Mouse (Mus musculus) ZHBTc4 (cell line): Measurements from ENCODE around the gene Pate4.
A peak's percentile ranks its signal among the peaks of the same experiment; 100 is the strongest.
"Not testable (repeated sequence)": the region's sequence is repeated elsewhere in the genome, so short reads cannot be mapped to it uniquely, and the experiment has no call there.

Experiments used
- DNase-seq: peaks from one replicate; pipeline ENCODE4 v3.0.0-alpha.2; 2011; ENCODE audit warnings: low read depth, low spot score

The Pate4 gene

GRCm38 (mm10) chr9:35611841-35612240 lies at the start of gene Pate4:
Pate4 (minus strand) TSS chr9:35611941.
- no peak for DNase-seq

GRCm38 (mm10) chr9:35648102-35648501 lies 36.4 kb upstream of the Pate4 start, which contains the start of gene Pate3:
Pate3 (minus strand) TSS chr9:35648202.
- no peak for DNase-seq

GRCm38 (mm10) chr9:35632981-35633380 lies 21.2 kb upstream of the Pate4 start:
- DNase-seq = no peak

- DNase-seq = not testable (repeated sequence)
Observed at GRCm38 (mm10) chr9:35616784-35617183, 5.0 kb upstream of the Pate4 start.

- DNase-seq = no peak
Observed at GRCm38 (mm10) chr9:35614005-35614404, 2.3 kb upstream of the Pate4 start.

GRCm38 (mm10) chr9:35607647-35608405 lies 3.9 kb downstream of the Pate4 start:
- DNase-seq = no peak

GRCm38 (mm10) chr9:35592903-35593302 lies 18.8 kb downstream of the Pate4 start:
- DNase-seq = peak; percentile 34

GRCm38 (mm10) chr9:35587674-35588073 lies 24.1 kb downstream of the Pate4 start:
- no peak for DNase-seq

GRCm38 (mm10) chr9:35574416-35574815 lies 37.3 kb downstream of the Pate4 start:
- DNase-seq = peak; percentile 74

- no peak for DNase-seq
Observed at GRCm38 (mm10) chr9:35570663-35571062, 41.1 kb downstream of the Pate4 start.

GRCm38 (mm10) chr9:35569571-35570534 lies 41.9 kb downstream of the Pate4 start, which contains the start of the genes Pate2 and Hyls1:
Pate2 (plus strand) TSS chr9:35570284.
Hyls1 (minus strand) TSS chr9:35570398.
- peak; percentile 99 for DNase-seq

GRCm38 (mm10) chr9:35567995-35568394 lies 43.7 kb downstream of the Pate4 start:
- no peak for DNase-seq

GRCm38 (mm10) chr9:35564536-35565240 lies 47.1 kb downstream of the Pate4 start:
- no peak for DNase-seq

- no peak for DNase-seq
Observed at GRCm38 (mm10) chr9:35561583-35561982, 50.2 kb downstream of the Pate4 start.

- no peak for DNase-seq
Observed at GRCm38 (mm10) chr9:35561076-35561475, 50.7 kb downstream of the Pate4 start.

- DNase-seq = peak; percentile 93
Observed at GRCm38 (mm10) chr9:35559009-35559890, 52.5 kb downstream of the Pate4 start.

- DNase-seq = peak; percentile 56
Observed at GRCm38 (mm10) chr9:35558257-35559008, 53.3 kb downstream of the Pate4 start, which contains the start of the genes Ddx25 and Pus3. Ddx25 (minus strand) TSS chr9:35558528. Pus3 (plus strand) TSS chr9:35558595.
